Mouse (Mus musculus) lung, postnatal 4 days (tissue): Measurements from ENCODE around the gene Srd5a1.

ENCODE experiments used
- DNase-seq, 2 experiments: peaks; one replicate each; pipeline ENCODE4 v3.0.0; 2021

The Srd5a1 gene

GRCm38 (mm10) chr13:69536021-69536420 is 75.2 kb downstream of the Srd5a1 start:
- no peak for DNase-seq

GRCm38 (mm10) chr13:69534654-69535551 is 76.3 kb downstream of the Srd5a1 start:
- peak; percentile 98 to 99 for DNase-seq

- no peak for DNase-seq
Measured at GRCm38 (mm10) chr13:69534334-69534653, 76.9 kb downstream of the Srd5a1 start, which contains the start of gene Tent4a. Tent4a (minus strand) TSS chr13:69534617.

- peak; percentile 62 to 74 for DNase-seq
Measured at GRCm38 (mm10) chr13:69533405-69534333, 77.6 kb downstream of the Srd5a1 start, which contains the start of gene Nsun2. Nsun2 (plus strand) TSS chr13:69533746.

- no peak for DNase-seq
Measured at GRCm38 (mm10) chr13:69532893-69533404, 78.3 kb downstream of the Srd5a1 start.

- DNase-seq = no peak
Measured at GRCm38 (mm10) chr13:69532101-69532892, 78.9 kb downstream of the Srd5a1 start.

- DNase-seq = no peak
Measured at GRCm38 (mm10) chr13:69531431-69531830, 79.8 kb downstream of the Srd5a1 start.

- DNase-seq = no peak
Measured at GRCm38 (mm10) chr13:69530951-69531350, 80.3 kb downstream of the Srd5a1 start.

- no peak for DNase-seq
Measured at GRCm38 (mm10) chr13:69530156-69530555, 81.1 kb downstream of the Srd5a1 start.

- DNase-seq = no peak
Measured at GRCm38 (mm10) chr13:69528531-69528930, 82.7 kb downstream of the Srd5a1 start.

- no peak for DNase-seq
Measured at GRCm38 (mm10) chr13:69525867-69526266, 85.4 kb downstream of the Srd5a1 start.

- no peak for DNase-seq
Measured at GRCm38 (mm10) chr13:69524158-69524530, 87.1 kb downstream of the Srd5a1 start.
